Mouse (Mus musculus) lung, embryonic 14.5 days (tissue): ENCODE measurements around the gene Steap3. TPM values are rescaled to one million over a fixed set of nuclear protein-coding genes. Genes with fewer than 3 reads are reported as not detected.

Source experiments
- ATAC-seq: fragments of 200-750 bp; cut with Nextera tagmentation; 2 replicates; pipeline ENCODE4 v1.8.0; 2017; ENCODE audit warnings: mild to moderate bottlenecking, moderate TSS enrichment, moderate library complexity; ENCODE audit not compliant: insufficient read depth
- DNase-seq: peaks from one replicate; pipeline ENCODE4 v3.0.0-alpha.2; 2015
- H3K27ac ChIP-seq: fragments of 300-500 bp; sonication (generic); 2 replicates; pipeline ENCODE4 v1.5.1; 2014; ENCODE audit warnings: low read depth, mild to moderate bottlenecking, moderate library complexity
- H3K27me3 ChIP-seq: fragments of 300-500 bp; sonication (generic); 2 replicates; pipeline ENCODE4 v1.6.1; 2014; ENCODE audit warnings: low read length, control low read depth; ENCODE audit not compliant: insufficient read depth
- H3K36me3 ChIP-seq: fragments of 300-500 bp; sonication (generic); 2 replicates; pipeline ENCODE4 v1.6.1; 2014; ENCODE audit warnings: control low read depth; ENCODE audit not compliant: insufficient read depth
- H3K4me1 ChIP-seq: fragments of 300-500 bp; sonication (generic); 2 replicates; pipeline ENCODE4 v1.6.1; 2014; ENCODE audit warnings: antibody characterized with exemption, control low read depth; ENCODE audit not compliant: insufficient read depth
- H3K4me2 ChIP-seq: fragments of 300-500 bp; sonication (generic); 2 replicates; pipeline ENCODE4 v1.6.1; 2014; ENCODE audit warnings: mild to moderate bottlenecking
- H3K4me3 ChIP-seq: fragments of 300-500 bp; sonication (generic); 2 replicates; pipeline ENCODE4 v1.5.1; 2014; ENCODE audit warnings: low read depth, low read length
- H3K9ac ChIP-seq: fragments of 300-500 bp; sonication (generic); 2 replicates; pipeline ENCODE4 v1.6.1; 2014
- H3K9me3 ChIP-seq: fragments of 300-500 bp; sonication (generic); 2 replicates; pipeline ENCODE4 v1.6.1; 2016; ENCODE audit warnings: low read depth, low read length, control low read depth
- CTCF ChIP-seq: IDR thresholded peaks from 2 replicates; pipeline ENCODE4 v1.5.1; 2016; ENCODE audit warnings: antibody characterized with exemption, low read depth
- WGBS: fragments of 180-500 bp; shearing (Covaris S2); extraction: QIAGEN DNeasy Blood & Tissue Kit; methylation state at CpG from one replicate; pipeline ENCODE4 v1.1.7; 2014; 5-methylcytosine and 5-hydroxymethylcytosine counted together
- polyA plus RNA-seq: library from polyadenylated mRNA; unstranded; fragments of >200 nt; fragmentation: Nextera tagmentation; extraction: Ambion mirVana; gene quantifications from 2 replicates; pipeline ENCODE4 v1.2.1, GENCODE M21; 2014

Steap3 gene
- polyA plus RNA-seq, 1 experiment from 2014 or later, result 2.9 TPM

DNA sequence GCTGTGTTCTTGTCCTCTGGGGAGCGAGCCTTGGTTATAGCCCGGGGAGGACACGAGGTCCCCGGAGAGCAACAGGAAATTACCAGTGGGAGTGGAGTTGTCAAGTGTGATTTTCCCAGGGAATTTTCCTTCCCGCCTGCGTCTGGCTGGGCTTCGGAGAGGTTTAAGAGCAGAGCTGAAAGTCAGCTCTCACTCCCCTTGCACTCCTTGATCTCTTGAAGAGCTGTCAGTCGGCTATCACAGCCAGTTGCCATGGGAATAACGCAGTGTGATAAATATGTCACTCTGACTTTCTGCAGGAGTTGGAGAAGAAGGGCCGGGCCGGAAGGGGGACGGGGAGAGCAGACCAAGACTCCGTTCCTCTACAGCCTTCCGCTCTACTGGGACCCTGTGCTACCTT, 96.2 kb downstream of the Steap3 start:
- Histone ChIP-seq H3K4me2 (peak overlapping the region; percentile 12; the same call in 1 of the 2 replicates), H3K36me3 (no peaks in the 10 kb centered on the region), H3K4me1 (peaks cover 5% of the 10 kb centered on the region; the same call in 1 of the 2 replicates), H3K4me3 (no peak overlapping the region), H3K9ac (no peak overlapping the region), H3K27me3 (no peaks in the 10 kb centered on the region), H3K9me3 (no peaks in the 10 kb centered on the region), H3K27ac (no peak overlapping the region)
- DNase-seq, result peak; percentile 51
- TF ChIP-seq CTCF, result no peak
- 10% methylated on average over 14 of the region's 14 CpGs for WGBS
- peak; percentile 65; the same call in 1 of the 2 replicates for ATAC-seq

DNA sequence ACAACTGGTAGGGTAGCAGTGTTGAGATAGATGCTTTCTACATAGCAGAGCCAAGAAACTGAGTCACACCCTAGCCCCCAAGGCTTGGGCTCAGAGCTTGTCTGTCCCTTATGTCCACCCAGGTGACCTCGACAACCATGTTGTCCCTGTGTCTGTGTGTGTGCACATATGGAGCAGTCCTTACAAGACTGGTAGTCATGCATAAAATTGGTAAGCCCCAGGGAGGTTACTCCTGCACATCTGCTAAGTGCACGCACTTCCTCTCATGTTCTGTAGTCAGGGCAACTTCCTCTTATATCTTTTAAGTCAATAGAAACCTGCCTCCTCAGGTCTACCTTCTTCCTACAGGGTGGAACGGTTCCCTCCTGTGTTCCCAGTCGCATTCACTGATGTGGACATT, 97.5 kb downstream of the Steap3 start:
- H3K27ac ChIP-seq, result no peak overlapping the region
- no peak overlapping the region for H3K9ac ChIP-seq
- DNase-seq (no peak), ATAC-seq (no peak)
- H3K36me3 ChIP-seq, result no peaks in the 10 kb centered on the region
- no peak overlapping the region for H3K4me2 ChIP-seq
- H3K9me3 ChIP-seq, result no peaks in the 10 kb centered on the region
- WGBS, result 77% methylated on average over 4 of the region's 4 CpGs
- H3K4me3 ChIP-seq, result no peak overlapping the region
- no peak for TF ChIP-seq CTCF
- H3K27me3 ChIP-seq, result no peaks in the 10 kb centered on the region
- peaks cover 5% of the 10 kb centered on the region; the same call in 1 of the 2 replicates for H3K4me1 ChIP-seq

DNA sequence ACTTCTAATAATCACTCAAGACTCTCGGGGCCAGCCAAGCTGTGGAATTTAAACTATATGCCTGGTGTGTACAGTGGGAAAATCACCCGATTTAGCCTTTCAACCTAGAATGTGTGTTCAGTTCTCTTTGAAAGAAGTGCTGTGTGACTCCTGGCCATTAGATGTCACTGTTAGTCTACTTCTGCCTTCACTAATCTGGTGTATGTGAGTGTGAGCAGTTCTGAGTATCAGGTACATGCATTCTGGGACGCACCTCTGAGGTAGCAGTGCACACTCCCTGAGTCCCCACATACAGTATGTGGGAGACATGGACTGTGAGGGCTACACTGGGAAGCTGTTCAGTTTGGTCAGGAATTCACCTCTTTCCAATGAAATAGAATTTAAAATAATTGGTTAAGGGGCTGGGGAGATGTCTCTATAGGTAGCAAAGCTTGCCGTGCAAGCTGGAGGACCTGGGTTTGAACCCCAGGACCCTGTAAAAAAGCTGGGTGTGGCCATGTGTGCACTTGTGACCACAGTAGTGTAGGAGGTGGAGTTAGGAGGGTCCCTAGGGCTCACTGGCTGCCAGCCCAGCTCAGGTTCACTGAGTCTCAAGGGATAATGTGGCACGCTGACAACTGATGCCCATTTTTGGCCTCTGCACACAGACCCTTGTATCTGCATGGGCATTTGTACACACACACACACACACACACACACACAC, 100.5 kb downstream of the Steap3 start:
- Histone ChIP-seq H3K9me3 (no peaks in the 10 kb centered on the region), H3K4me1 (peaks cover 5% of the 10 kb centered on the region; the same call in 1 of the 2 replicates), H3K27ac (no peak overlapping the region), H3K4me3 (no peak overlapping the region), H3K36me3 (no peaks in the 10 kb centered on the region), H3K4me2 (no peak overlapping the region), H3K9ac (no peak overlapping the region), H3K27me3 (no peaks in the 10 kb centered on the region)
- DNase-seq, result peak; percentile 69
- peak; percentile 52; the same call in 1 of the 2 replicates for ATAC-seq
- WGBS, result 48% methylated on average over 5 of the region's 5 CpGs
- peak; percentile 73 for TF ChIP-seq CTCF

DNA sequence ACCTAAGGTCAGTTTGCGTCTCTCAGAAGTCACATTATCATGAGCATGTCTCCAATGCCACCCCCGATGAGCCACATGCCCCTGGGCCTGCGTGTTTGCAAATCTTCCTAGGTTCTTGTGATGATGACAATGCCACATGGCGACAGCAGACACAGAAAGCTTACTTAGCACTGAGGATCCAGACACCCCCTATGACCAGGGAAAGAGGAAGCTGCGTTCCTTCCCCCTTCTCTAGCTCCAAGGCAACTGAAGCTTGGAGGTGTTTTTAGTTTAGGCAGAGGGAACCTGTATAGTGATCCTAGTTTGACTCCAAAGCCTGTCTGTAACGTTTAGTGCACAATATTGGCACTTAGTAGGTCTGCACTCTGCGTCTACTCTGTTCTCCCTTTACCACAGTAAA, 102.2 kb downstream of the Steap3 start:
- Histone ChIP-seq H3K27ac (no peak overlapping the region), H3K9me3 (no peaks in the 10 kb centered on the region), H3K36me3 (no peaks in the 10 kb centered on the region), H3K4me2 (no peak overlapping the region), H3K27me3 (no peaks in the 10 kb centered on the region), H3K9ac (no peak overlapping the region), H3K4me3 (no peak overlapping the region), H3K4me1 (no peaks in the 10 kb centered on the region)
- no peak for TF ChIP-seq CTCF
- ATAC-seq, result no peak
- DNase-seq, result no peak
- WGBS, result 78% methylated on average over 7 of the region's 7 CpGs

DNA sequence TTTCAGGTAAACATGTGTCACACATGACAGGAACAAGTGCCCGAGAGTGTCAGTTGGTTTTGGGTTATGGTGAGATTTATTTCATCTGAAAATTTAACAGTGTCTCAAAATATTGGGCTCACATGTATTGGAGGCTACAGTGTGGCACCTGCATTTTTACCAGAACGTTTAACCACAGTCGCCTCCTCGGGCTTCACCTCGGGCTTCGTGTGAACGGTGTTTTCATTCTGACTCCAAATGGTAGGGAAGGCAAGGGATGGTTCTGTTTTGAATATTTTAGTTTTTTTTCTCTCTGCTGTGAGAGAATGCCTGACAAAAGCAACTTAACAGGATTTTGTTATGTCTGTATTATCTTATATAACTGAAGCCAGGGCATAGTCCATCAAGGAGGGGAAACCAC, 103.8 kb downstream of the Steap3 start:
- no peak for DNase-seq
- no peak overlapping the region for H3K4me2 ChIP-seq
- no peak for TF ChIP-seq CTCF
- H3K4me3 ChIP-seq, result no peak overlapping the region
- H3K9me3 ChIP-seq, result no peaks in the 10 kb centered on the region
- 84% methylated on average over 7 of the region's 7 CpGs for WGBS
- no peak overlapping the region for H3K27ac ChIP-seq
- H3K36me3 ChIP-seq, result no peaks in the 10 kb centered on the region
- H3K9ac ChIP-seq, result no peak overlapping the region
- no peak for ATAC-seq
- H3K27me3 ChIP-seq, result no peaks in the 10 kb centered on the region
- H3K4me1 ChIP-seq, result no peaks in the 10 kb centered on the region

DNA sequence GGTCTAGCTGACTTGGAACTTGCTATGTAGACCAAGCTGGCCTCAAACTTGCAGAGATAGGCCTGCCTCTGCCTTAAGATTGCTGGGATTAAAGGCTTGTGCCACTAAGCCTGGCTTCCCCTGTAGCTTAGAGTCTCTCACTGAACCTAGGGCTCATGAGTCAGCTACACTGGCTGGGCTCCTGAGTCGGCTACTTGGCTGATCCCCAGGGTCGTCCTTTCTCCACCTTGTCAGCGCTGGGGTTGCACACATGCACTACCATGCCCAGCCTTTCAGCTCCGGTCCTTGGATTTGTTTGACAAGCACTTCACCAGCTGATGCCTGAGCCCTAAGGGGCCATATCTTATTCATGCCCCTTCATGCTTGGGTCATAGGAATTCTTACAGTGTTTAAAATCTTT, 104.5 kb downstream of the Steap3 start:
- H3K4me2 ChIP-seq, result no peak overlapping the region
- no peak for TF ChIP-seq CTCF

DNA sequence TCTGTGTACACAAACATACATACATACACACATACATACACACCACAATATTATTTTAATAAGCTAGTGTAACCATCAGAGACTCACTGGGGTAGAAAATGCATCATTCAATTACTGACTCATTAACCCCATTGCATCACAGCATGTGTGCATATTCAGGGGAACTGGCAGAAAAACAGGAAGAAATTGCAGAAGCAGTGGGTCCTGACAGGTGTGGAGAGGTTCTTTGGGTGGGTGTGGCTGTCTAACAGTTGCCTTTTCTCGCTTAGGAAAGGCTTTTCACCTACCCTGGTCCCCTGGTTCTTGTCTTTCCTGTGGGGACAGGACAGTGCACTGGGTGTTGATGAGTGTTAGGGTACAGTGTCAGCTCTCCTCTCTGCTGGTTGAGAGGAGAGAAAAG, 109.9 kb downstream of the Steap3 start:
- WGBS, result 65% methylated on average over 1 of the region's 1 CpGs
- Histone ChIP-seq H3K4me1 (0 out of 2 replicates have a peak, but pooled peaks cover 5% of the 10 kb centered on the region), H3K4me3 (no peak overlapping the region), H3K36me3 (no peaks in the 10 kb centered on the region), H3K9ac (no peak overlapping the region), H3K9me3 (no peaks in the 10 kb centered on the region), H3K27me3 (no peaks in the 10 kb centered on the region), H3K4me2 (no peak overlapping the region), H3K27ac (no peak overlapping the region)
- DNase-seq (no peak), ATAC-seq (no peak)
- no peak for TF ChIP-seq CTCF

More for the DNA sequence above, 104.5 kb downstream of the Steap3 start:
- ATAC-seq (peak; percentile 13; the same call in 1 of the 2 replicates), DNase-seq (no peak)
- Histone ChIP-seq H3K9me3 (no peaks in the 10 kb centered on the region), H3K27ac (no peak overlapping the region), H3K36me3 (no peaks in the 10 kb centered on the region), H3K4me1 (no peaks in the 10 kb centered on the region), H3K27me3 (no peaks in the 10 kb centered on the region), H3K9ac (no peak overlapping the region), H3K4me3 (no peak overlapping the region)
- 48% methylated on average over 4 of the region's 4 CpGs for WGBS
